Mouse (Mus musculus) regulatory T cell (primary cell): ENCODE data around the gene Snx25.
"Not testable (repeated sequence)": the region's sequence is repeated elsewhere in the genome, so short reads cannot be mapped to it uniquely, and the experiment has no call there.

ENCODE experiments used
- in situ Hi-C: fragments of 300-600 bp; cut with MboI, MseI; formaldehyde crosslinking; loops from one replicate; pipeline ENCODE4 v1.15.1; 2025; ENCODE audit warnings: high pct_unique_total_duplicates

Gene Snx25

GRCm38 (mm10) chr8:46137843-46138596, 13.9 kb downstream of the Snx25 start:
- in situ Hi-C loops, result no loop called here

DNA sequence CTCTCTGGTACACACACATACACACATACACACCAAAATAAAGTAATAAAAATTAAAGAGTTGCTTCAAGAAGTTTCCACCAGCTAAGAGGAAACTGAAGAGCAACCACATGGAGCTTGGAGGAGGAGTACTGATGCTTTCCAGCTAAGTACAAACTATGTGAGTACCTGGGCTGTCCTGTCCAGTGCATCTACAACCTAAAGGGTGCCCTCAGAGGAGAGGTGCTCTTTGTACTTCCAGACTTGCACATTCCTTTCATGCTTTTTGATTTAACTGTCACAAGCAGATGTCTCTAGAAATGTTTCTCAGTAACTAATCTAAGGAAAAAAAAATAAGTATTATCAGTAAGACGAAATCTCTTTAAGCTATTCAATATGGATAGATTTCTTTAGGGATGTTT, 14.6 kb downstream of the Snx25 start:
- in situ Hi-C loops, result no loop called here

- in situ Hi-C loops, result not testable (repeated sequence)
These were observed 16.4 kb downstream of the Snx25 start for GRCm38 (mm10) chr8:46135546-46135945.

DNA sequence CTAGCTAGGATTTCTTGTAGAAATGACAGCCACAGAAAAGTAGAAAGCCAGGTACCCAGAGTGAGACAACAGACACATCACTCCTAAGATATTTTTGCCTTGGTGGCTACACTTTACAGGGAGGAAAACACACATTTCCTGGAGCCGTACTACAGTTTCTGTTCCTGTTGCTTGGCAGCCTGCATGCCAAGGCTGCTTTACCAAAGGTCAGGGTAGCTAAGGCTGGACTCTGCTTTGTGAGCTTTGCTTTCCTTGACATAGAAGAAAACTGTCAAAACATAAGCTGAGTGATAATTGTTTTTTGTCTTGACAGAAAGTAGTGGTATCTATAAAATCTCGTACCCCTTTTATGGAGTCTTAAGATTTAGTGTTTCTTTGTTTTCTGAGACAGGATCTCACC, 21.5 kb downstream of the Snx25 start:
- in situ Hi-C loops, result no loop called here

DNA sequence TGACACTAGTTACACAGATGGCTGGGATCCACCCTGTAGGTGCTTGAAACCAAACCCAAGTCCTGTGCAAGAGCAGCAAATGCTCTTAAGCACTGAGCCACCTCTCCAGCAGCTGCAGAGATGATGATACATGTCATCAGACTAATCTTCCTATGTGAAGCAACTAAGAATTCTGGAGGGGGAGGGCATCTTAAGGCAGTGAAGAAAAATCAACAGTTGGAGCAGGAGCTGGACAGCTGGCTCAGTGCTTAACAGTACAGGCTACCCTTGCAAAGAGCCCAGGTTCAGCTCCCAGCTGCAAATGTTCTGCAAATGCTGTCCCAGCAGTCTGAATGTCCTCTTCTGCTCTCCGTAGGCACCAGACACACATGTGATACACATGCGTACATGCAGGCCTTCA, 29.5 kb downstream of the Snx25 start:
- in situ Hi-C loops, result no loop called here

GRCm38 (mm10) chr8:46119176-46119575, 32.8 kb downstream of the Snx25 start:
- in situ Hi-C loops, result no loop called here

GRCm38 (mm10) chr8:46117172-46117571, 34.8 kb downstream of the Snx25 start:
- in situ Hi-C loops, result no loop called here

- in situ Hi-C loops, result not testable (repeated sequence)
These were observed 38.4 kb downstream of the Snx25 start for GRCm38 (mm10) chr8:46113421-46114170.

GRCm38 (mm10) chr8:46107690-46108089, 44.3 kb downstream of the Snx25 start:
- in situ Hi-C loops, result loop anchor here (5.0 kb wide), 1 partner anchor 70 kb away; no protein-coding TSS in a partner anchor

DNA sequence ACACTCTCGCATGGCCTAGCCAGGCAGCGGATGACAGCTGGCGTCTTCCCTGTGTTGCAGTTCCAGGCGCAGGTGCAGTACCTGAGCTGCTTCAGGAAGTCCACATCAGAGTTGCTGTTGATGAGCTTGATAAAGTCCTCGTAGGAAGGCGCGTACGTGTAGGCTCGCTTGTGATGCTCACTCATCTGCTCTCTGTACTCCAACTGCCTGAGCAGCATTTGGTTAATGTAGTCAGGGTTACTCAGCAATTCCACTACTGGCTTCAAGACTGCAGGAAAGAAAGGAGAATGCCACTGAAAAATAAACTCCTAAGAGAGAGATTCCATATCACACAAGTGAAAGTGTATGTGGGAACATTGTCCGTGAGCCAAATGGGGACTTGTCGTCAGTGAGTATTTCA, 48.5 kb downstream of the Snx25 start:
- in situ Hi-C loops, result no loop called here

DNA sequence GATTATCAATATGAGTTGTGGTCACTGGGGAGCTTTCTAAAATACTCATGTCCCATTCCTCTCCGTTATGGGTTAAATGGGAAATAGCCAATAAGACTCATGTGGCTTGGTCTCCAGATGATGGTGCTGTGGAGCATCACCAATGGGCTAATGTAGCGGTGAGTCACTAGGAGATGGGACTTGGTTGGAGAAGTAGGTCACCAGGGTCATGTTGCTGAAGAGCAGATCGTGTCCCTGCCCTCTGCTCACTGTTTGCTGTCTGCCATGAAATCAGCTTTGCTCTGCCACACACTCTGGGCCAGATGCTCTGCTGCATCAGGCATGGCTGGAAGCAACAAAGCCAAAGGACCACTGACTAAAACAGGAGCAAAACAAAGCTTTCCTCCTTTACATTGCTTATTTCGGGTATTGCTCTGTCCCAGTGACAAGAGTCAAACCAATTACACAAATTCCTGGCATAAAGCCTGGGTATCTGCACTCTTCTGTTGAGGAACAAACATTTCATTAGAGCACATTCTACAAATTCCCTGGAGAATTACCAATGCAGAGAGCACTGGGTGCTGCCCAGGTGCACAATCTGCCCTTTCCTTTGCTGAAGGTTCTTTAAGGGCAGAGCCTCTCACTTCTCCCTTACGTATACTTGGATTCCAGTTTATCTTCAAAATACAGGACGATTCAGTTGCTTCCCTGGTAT, 59.1 kb downstream of the Snx25 start:
- in situ Hi-C loops, result no loop called here

GRCm38 (mm10) chr8:46083141-46083540, 68.8 kb downstream of the Snx25 start:
- in situ Hi-C loops, result no loop called here

GRCm38 (mm10) chr8:46081030-46081429, 70.9 kb downstream of the Snx25 start:
- in situ Hi-C loops, result no loop called here

DNA sequence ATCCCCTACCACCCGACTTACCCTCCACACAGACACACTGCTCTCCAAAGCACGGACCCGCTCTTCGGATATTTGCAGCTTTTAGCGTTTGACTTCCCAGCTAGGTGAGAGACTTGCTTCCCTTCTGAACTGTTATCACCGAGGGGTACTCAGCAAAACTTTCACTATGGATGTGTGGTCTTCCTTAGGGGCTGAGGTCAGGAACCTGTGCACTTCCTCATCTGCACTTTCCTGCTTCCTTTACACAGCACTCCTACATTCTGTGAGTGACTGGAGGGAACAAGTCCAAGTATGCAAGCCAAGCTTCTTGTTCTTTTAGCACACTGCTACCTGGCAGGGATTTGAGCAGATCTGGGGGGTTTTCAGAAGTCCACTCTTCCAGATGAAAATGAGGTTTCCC, 73.1 kb downstream of the Snx25 start:
- in situ Hi-C loops, result no loop called here

DNA sequence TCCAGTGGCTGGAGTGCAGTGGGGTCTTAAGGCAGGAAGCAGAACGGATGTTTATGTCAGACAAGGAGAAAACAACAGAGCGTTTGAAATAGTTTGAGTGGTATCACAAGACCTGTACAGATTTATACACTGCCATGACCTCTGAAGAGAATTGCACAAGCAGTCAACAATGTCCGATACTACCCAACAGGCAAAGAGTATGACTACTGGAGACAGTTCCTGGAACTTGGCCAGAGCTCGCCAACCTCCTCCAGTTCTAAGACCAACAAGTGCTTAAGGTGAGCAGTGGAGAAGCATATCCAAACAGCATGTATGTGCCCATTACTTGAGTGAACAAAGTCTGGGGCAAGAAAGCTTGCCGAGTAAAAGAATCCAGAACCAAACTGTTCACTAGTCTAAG, 76.7 kb downstream of the Snx25 start:
- in situ Hi-C loops, result no loop called here

DNA sequence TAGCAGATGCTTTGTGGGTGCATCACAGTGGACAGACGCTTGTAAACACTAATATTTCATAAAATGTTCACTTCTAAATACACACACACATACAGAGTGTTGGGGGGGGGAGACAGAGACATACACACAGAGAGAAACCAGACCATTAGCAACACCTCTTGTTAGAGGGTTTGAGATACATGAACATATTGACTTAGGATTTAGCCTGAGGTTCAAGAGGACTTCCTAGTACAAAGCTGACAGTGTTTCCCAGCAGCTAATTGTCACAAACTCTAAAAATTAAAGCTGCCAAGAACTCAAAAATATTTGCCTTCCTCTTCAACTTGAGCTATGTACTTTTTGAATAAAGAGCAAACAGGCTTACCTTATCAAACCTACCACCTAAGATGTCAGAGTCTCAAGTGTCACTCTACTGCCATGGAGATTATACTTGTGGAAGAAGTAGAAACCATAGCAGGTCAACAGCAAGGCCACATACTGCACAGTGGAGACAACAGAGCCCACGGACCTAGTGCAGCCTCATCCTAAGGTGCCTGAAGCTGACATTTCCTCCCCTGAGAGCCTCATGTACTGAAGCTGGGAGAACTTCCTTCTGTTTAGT, 78.3 kb downstream of the Snx25 start:
- in situ Hi-C loops, result no loop called here

- in situ Hi-C loops, result no loop called here
These were observed 79.2 kb downstream of the Snx25 start for GRCm38 (mm10) chr8:46072798-46073197.

DNA sequence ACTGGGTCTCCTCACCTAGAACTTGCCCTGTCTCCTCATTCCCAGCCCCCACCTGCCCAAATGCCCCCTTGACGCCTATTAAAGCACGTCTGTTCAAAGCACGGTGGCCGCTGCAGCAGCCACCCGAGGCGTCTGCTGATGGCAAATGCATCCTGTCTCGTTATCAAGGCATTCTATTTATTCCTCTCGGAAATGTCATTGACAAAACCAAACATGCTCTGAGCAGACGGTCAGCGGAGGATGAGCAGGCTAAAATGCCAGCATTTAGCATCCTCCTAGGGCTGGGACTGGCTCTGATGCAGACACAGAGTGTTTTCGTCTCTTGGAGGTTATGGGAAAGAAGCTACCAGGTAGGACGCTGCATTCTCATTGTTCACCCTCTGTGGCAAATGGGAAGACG, 111.7 kb downstream of the Snx25 start:
- in situ Hi-C loops, result no loop called here

DNA sequence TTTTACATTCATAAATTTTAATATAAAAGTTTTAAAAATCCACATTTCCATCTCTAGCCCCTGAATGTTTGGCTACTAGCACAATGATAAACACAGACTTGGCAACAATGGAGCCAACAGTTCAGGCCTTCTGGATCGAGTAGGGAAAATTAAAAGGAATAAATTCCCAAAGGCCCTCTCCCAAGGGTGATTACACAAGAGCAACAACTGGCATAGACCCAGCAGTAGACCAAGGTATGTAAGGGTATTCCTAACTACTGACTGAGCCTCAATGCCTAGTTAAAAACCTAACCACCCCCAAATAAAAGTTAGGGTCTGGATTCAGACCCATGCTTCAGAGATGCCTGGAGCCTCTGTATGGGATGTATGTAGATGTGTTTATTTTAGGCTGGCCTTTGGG, 112.3 kb downstream of the Snx25 start:
- in situ Hi-C loops, result loop anchor here (5.0 kb wide), 1 partner anchor 68 kb away; no protein-coding TSS in a partner anchor

DNA sequence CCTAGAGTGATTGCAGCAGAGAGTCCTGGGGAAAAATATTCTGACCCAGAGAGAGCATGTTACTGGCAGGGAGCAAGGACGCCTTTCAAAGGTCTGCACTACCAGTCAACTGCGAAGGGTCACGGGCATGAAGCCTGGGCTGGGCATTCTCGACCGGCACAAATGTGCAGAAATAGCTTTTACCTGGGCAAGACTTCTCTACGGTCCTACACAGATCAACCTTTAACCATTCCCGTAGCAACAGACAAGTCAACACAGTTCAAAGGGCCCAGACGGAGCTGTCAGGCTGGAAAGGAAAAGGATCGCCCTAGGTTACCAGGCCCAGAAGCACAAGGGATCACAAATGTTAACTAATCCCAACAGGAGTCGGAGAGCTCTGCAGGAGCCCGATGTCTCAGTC, 115.7 kb downstream of the Snx25 start:
- in situ Hi-C loops, result loop anchor here (5.0 kb wide), 1 partner anchor 71 kb away; no protein-coding TSS in a partner anchor

DNA sequence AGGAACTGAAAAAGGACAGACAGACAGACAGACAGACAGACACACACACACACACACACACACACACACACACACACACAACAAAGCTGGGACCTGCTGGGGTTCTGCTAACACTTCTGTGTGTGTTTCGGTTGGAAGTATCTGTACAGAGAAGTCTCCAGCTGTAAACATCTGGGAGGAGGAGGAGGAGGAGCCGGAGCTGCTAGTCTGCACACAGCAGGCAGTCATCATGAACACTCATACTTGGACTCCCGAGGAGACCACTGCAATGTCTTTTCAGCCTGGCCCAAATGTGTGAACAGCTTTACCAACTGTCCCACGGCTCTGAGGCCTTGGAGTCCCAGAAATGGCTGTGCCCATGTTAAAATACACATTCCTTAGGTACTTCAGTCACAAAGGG, 127.6 kb downstream of the Snx25 start:
- in situ Hi-C loops, result no loop called here

DNA sequence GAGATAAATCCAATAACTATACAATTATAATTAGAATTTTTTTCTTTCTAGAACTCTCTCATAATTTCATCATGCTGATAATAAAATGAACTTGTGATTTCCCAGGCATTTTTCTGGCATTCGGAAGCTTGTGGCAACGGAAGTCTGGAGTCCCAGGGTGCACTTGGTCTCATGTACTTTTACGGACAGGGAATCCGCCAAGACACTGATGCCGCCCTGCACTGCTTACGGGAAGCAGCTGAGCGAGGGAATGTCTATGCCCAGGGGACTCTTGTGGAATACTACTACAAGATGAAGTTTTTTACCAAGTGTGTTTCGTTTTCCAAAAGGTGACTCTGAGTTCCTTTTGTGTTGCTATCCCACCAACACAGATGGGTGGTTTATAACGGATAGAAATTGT, 129.2 kb downstream of the Snx25 start:
- in situ Hi-C loops, result no loop called here
